Mouse (Mus musculus) C2C12 (cell line): ENCODE data around the gene Ccdc141. TPM values are rescaled to one million over a fixed set of nuclear protein-coding genes. Genes with fewer than 3 reads are reported as not detected.
A peak's percentile ranks its signal among the peaks of the same experiment; 100 is the strongest.

Experiments
- H3K27me3 ChIP-seq: one replicate; pipeline ENCODE4 v1.6.1; 2011; ENCODE audit not compliant: control insufficient read depth, insufficient read depth, insufficient read length
- H3K36me3 ChIP-seq: one replicate; pipeline ENCODE4 v1.6.1; 2011; ENCODE audit not compliant: control insufficient read depth, insufficient read depth
- H3K4me3 ChIP-seq: one replicate; pipeline ENCODE4 v1.5.1; 2011; ENCODE audit warnings: mild to moderate bottlenecking, control low read depth; ENCODE audit not compliant: poor library complexity, insufficient read depth, severe bottlenecking
- H3K79me2 ChIP-seq: one replicate; pipeline ENCODE4 v1.6.1; 2011; ENCODE audit not compliant: control insufficient read depth, insufficient read depth
- H3K79me3 ChIP-seq: one replicate; pipeline ENCODE4 v1.6.1; 2011; ENCODE audit warnings: low read depth, control low read depth
- H3ac ChIP-seq: one replicate; pipeline ENCODE3; 2011; ENCODE audit warnings: low read depth; ENCODE audit not compliant: control insufficient read depth, insufficient read length
- CEBPB ChIP-seq: IDR thresholded peaks from one replicate; pipeline ENCODE4 v1.6.1; 2011; ENCODE audit warnings: low read depth, mild to moderate bottlenecking, control low read depth, moderate library complexity
- CTCF ChIP-seq: IDR thresholded peaks from one replicate; pipeline ENCODE4 v1.5.1; 2011; ENCODE audit not compliant: control insufficient read depth, insufficient read depth, insufficient read length
- FOSL1 ChIP-seq: IDR thresholded peaks from one replicate; pipeline ENCODE4 v1.8.0; 2011; ENCODE audit warnings: mild to moderate bottlenecking, low read length; ENCODE audit not compliant: poor library complexity, insufficient read depth, severe bottlenecking
- MAX ChIP-seq: IDR thresholded peaks from one replicate; pipeline ENCODE4 v1.6.1; 2011; ENCODE audit warnings: mild to moderate bottlenecking, control low read depth
- MYOD1 ChIP-seq: IDR thresholded peaks from one replicate; pipeline ENCODE4 v1.6.1; 2011; ENCODE audit warnings: low read depth; ENCODE audit not compliant: control insufficient read depth, insufficient read length
- MYOG ChIP-seq: IDR thresholded peaks from one replicate; pipeline ENCODE4 v1.6.1; 2011; ENCODE audit not compliant: control insufficient read depth, insufficient read length; ENCODE audit errors: extremely low read depth
- USF1 ChIP-seq: IDR thresholded peaks from one replicate; pipeline ENCODE4 v1.6.1; 2011; ENCODE audit warnings: low read depth, mild to moderate bottlenecking, control low read depth, moderate library complexity
- polyA plus RNA-seq: library from polyadenylated mRNA; unstranded; fragments of >200 nt; fragmentation: generic; extraction: Trizol; gene quantifications from one replicate; pipeline ENCODE4 v1.2.1, GENCODE M21; 2012; ENCODE audit warnings: missing spikeins

The Ccdc141 gene
- polyA plus RNA-seq, 1 experiment, result 0.77 TPM

DNA sequence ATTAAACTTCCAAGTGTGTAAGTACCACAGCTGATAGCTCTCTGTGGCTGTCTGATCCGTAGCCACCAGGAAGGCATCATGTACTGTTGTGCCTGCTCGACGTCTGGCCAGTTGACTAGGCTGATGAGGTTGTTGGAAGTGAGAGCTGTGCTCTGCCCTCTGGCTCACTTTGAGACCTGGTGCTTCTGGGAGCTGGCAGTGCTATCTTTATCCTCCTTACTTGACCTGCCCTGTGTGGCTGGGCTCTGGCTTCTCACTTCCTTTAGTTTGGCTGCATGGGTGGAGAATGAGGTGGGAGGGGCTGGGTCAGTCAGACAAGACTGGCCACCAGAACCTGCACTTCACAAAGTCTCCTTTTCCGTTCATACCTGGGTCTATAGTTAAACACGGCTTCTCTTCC is 172.1 kb downstream of the Ccdc141 start:
- H3K27me3 ChIP-seq, result no peaks in the 10 kb centered on the region
- no peak for TF ChIP-seq USF1
- no peak for TF ChIP-seq CTCF
- no peak for TF ChIP-seq FOSL1
- TF ChIP-seq MAX, result no peak
- no peaks in the 10 kb centered on the region for H3K36me3 ChIP-seq
- H3K4me3 ChIP-seq, result no peak overlapping the region
- no peaks in the 10 kb centered on the region for H3K79me3 ChIP-seq
- H3K79me2 ChIP-seq, result no peaks in the 10 kb centered on the region
- H3ac ChIP-seq, result no peak overlapping the region

GRCm38 (mm10) chr2:76992493-76993201 is 177.8 kb downstream of the Ccdc141 start:
- no peak for TF ChIP-seq FOSL1
- TF ChIP-seq CEBPB, result no peak
- TF ChIP-seq MYOG, result no peak
- Histone ChIP-seq H3K4me3 (no peak overlapping the region), H3ac (no peak overlapping the region), H3K79me3 (no peaks in the 10 kb centered on the region), H3K79me2 (no peaks in the 10 kb centered on the region), H3K27me3 (no peaks in the 10 kb centered on the region), H3K36me3 (no peaks in the 10 kb centered on the region)

DNA sequence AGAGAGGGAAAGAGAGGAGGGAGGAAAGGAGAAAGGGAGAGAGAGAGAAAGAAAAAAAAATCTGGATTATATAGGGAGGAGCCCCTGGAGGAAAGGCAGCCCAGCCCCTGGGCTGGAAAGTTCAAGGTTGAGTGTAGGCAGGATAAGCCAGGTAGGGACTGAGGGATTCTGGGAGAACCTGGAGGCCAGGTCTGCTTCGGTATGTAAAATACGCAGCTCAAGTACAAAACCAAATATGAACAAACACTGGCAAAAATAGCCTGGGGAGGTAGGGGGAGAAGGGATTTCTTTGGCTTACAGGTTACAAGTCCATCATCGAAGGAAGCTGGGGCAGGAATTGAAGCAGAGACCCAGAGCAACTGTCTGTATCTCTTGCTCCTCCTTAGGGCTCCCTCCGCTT is 183.1 kb downstream of the Ccdc141 start:
- Histone ChIP-seq H3K79me2 (no peaks in the 10 kb centered on the region), H3K4me3 (no peak overlapping the region), H3K27me3 (no peaks in the 10 kb centered on the region), H3K36me3 (no peaks in the 10 kb centered on the region), H3K79me3 (no peaks in the 10 kb centered on the region), H3ac (no peak overlapping the region)
- TF ChIP-seq MAX, result no peak
- TF ChIP-seq USF1, result no peak
- no peak for TF ChIP-seq CEBPB
- TF ChIP-seq CTCF, result no peak
- TF ChIP-seq MYOD1, result no peak

DNA sequence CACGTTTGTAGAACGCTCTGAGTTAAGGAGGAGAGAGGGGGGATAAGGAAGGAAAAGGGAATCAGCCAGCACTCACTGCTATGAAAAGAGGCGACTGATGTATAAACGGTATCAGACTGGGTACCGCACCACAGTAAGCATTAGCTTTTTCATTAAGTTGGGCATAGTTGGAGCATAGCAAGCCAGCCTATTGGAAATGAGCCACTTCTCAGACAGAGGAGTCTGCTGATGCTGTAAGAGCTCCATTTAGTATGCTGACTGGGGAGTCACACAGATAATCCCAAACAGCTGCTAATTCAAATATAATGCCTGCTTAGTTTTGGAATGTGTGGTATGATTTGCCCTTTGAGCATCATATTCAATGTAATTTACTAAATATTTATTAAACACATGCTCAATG is 186.1 kb downstream of the Ccdc141 start:
- Histone ChIP-seq H3ac (no peak overlapping the region), H3K27me3 (no peaks in the 10 kb centered on the region), H3K36me3 (no peaks in the 10 kb centered on the region), H3K79me3 (no peaks in the 10 kb centered on the region), H3K79me2 (no peaks in the 10 kb centered on the region), H3K4me3 (no peak overlapping the region)
- TF ChIP-seq MYOD1, result no peak
- TF ChIP-seq MYOG, result no peak
- TF ChIP-seq USF1, result no peak
- TF ChIP-seq CEBPB, result no peak
- TF ChIP-seq FOSL1, result no peak
- TF ChIP-seq MAX, result no peak
- TF ChIP-seq CTCF, result no peak

- Histone ChIP-seq H3K79me3 (no peaks in the 10 kb centered on the region), H3K4me3 (no peak overlapping the region), H3K79me2 (no peaks in the 10 kb centered on the region), H3ac (no peak overlapping the region), H3K27me3 (no peaks in the 10 kb centered on the region), H3K36me3 (no peaks in the 10 kb centered on the region)
- TF ChIP-seq MAX (no peak), CTCF (no peak), MYOD1 (no peak), USF1 (no peak), FOSL1 (no peak), MYOG (no peak), CEBPB (no peak)
Observed at GRCm38 (mm10) chr2:76983601-76984000, 186.8 kb downstream of the Ccdc141 start.

DNA sequence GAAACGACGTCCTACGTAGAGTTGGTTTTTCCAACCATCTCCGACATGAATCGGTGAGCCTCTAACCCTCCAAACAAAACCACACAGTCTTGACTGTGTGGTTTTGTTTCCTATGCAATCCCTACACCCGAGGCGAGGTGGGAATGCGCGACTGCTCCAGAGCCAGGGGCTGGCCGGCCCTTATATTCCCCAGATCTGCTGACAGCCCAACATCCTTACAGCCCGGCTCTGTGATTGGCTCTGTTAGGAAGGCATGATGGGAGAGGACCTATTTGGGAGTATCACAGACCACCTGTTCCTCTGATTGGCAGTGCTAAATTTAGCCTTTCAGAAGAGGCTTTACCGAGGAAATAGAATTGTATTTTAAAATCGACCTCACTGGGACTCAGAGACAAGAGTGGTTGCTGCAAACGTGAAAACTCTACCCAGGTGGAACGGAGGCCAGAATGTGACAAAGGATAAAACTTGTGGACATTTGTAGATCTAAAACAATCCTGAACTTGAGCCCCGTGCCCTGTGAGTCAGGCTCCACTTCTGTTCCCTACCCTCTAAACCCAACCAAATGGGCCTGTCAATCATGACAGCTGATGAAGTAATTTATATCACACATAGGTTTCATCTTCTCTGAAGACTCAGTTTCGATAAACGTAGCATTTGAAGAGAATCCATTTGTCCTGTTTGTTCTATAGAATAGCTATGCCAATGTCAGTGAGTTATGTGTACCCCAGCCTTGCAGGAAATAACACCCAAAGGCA is 187.9 kb downstream of the Ccdc141 start, which contains the start of gene Ttn:
Gene Ttn (minus strand): TSS at position 157 of the 755 bp plus-strand sequence.
- Histone ChIP-seq H3K79me2 (no peaks in the 10 kb centered on the region), H3K4me3 (no peak within 1 kb of the TSS), H3K79me3 (no peaks in the 10 kb centered on the region), H3ac (no peak within 1 kb of the TSS), H3K36me3 (no peaks in the 10 kb centered on the region), H3K27me3 (no peaks in the 10 kb centered on the region)
- TF ChIP-seq CEBPB (no peak), MYOD1 (peak; percentile 65), FOSL1 (no peak)
